Comparison of ENCODE assay signal across 8 mouse cellular contexts in the genomic region with DNA sequence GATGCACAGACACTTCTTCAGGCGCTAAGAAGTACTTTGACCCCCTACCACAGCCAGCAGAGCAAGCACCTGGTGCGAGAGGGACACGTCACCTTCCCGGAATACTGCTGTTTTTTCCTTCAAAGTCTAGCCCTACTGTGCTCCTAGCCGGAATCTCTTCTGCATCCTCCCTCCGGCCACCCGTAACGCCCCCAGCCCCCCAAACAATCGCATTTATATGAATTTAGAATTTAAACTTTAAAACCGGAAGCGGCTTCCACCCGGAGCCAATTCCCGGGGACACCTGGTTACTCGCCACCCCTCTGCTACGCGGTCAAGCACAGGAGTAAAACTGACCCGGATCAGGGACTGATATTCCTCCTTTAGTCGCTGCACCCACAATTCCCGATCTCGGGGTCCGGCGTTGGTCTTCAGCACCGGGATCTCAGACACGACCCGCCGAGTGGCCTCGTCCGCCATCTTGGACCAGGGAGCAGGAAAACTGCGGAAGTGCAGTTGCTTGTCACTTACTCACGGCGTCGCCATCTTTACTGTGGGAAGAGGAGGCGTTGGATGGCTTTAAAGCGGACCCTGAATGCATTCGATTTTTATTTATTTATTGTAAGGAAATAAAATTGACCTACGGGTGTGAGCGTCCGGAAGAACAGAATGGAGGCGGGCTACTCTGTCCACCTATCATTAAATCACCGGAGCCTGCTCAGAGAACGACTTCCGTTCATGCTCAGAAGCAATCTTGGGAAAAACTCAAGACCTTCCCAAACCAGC. TPM values are rescaled to one million over a fixed set of nuclear protein-coding genes. Genes with fewer than 3 reads are reported as not detected.
DNase-seq lines count a peak whose midpoint lies in the region; ATAC-seq lines count a peak whose summit lies in the region.

A gene (minus strand): TSS at position 727 of the 765 bp plus-strand sequence.

- H3K9ac ChIP-seq in hindbrain, embryonic 15.5 days = peak within 1 kb of the TSS; percentile 76

- H3K36me3 ChIP-seq in hindbrain, embryonic 15.5 days = peaks cover 5% of the 10 kb centered on the region

- peak; percentile 82 for DNase-seq in T-cell, adult 2 months (ENCODE audit: low spot score)
- peak; percentile 78 to 88 for DNase-seq in cerebellum, postnatal 36 days
- peak; percentile 86 for DNase-seq in gastrocnemius, adult 18-20 months (ENCODE audit: low spot score)
- peak; percentile 86 to 87 for DNase-seq in layer of hippocampus, postnatal 36 days
- DNase-seq in lung, postnatal 25 days (ENCODE audit: low spot score) = peak; percentile 90
- peak; percentile 77 for DNase-seq in retina, adult 2 months (ENCODE audit: low read depth, low spot score)
- peak; percentile 85 for DNase-seq in thymus, postnatal 25 days

- peak within 1 kb of the TSS; percentile 96 for H3K27ac ChIP-seq in hindbrain, embryonic 15.5 days (replicated peaks)

- peak within 1 kb of the TSS; percentile 70 for H3K4me3 ChIP-seq in hindbrain, embryonic 15.5 days

- peaks cover 20% of the 10 kb centered on the region for H3K27me3 ChIP-seq in hindbrain, embryonic 15.5 days

- peak; percentile 89 for ATAC-seq in hindbrain, embryonic 15.5 days (ENCODE audit: low FRiP score, low read depth)

- H3K4me2 ChIP-seq in hindbrain, embryonic 15.5 days = peak within 1 kb of the TSS; percentile 72

- no peaks in the 10 kb centered on the region for H3K9me3 ChIP-seq in hindbrain, embryonic 15.5 days

- 1% methylated on average over 42 of the region's 42 CpGs for WGBS in hindbrain, embryonic 15.5 days

- peaks cover 16% of the 10 kb centered on the region for H3K4me1 ChIP-seq in hindbrain, embryonic 15.5 days (replicated peaks)

RNA-seq across cellular contexts. Expression of the gene that starts here (rescaled TPM):
- total RNA-seq in gastrocnemius, adult 18-20 months (2021) = 10 to 100 TPM; 85.7 to 96.8 TPM
- 109 and 110 TPM in 2 replicates for polyA plus RNA-seq in hindbrain, embryonic 15.5 days (2015; fragmentation: Nextera tagmentation; extraction: Ambion mirVana)
- total RNA-seq in layer of hippocampus, postnatal 36 days (2021) = 100 to 1,000 TPM; 101 to 112 TPM

Comparison
In these comparisons a context has a peak if more than half of its experiments do, and no peak if none do; other contexts are left out.
1. Peak in every context shown above with its lines: DNase-seq, ATAC-seq, H3K4me3 ChIP-seq and H3K27ac ChIP-seq.